Mouse (Mus musculus) ovary, adult 18-20 months (tissue): ENCODE measurements around the gene Serpine2.

Experiments
- DNase-seq: peaks from one replicate; pipeline ENCODE4 v3.0.0; 2022; ENCODE audit warnings: low spot score, mixed read lengths

Gene Serpine2

DNA sequence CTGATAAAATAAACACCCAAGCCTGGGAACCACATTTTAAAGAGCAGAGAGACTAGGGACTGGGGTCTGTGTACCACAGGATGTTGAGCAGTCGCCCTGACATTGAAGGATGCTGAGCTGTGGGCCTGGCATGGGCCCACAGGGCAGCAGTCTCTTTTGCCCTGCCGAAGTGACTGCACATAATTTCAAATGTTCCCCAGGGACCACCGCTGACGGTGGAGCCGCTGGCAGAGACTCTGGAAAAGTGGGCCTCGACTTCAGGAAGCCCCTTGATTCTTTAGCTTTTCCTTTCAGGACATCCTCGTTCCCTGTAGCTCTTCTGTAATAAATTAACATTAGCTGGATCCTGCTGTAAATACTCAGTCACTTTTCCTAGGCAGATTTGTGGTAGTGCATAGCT, 103.8 kb downstream of the Serpine2 start:
- DNase-seq = no peak

DNA sequence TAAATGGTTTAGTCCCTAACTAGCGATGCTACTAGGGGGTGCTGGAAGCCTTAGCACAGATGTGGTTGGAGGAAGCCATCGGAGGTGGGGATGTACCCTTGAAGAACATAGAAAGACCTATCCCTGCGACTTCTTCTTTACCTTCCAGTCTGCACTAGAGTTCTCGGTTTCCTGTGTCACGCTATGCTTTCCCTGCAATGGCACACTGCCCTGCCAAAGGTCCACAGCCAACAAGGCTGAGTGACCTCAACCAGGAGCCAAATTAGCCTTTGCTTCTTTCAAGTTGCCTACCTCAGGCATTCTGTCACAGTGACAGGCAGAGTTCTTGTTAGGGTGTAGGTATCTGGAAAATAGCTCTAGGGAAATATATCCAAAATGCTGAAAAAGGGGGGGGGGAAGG, 104.6 kb downstream of the Serpine2 start:
- DNase-seq = no peak

DNA sequence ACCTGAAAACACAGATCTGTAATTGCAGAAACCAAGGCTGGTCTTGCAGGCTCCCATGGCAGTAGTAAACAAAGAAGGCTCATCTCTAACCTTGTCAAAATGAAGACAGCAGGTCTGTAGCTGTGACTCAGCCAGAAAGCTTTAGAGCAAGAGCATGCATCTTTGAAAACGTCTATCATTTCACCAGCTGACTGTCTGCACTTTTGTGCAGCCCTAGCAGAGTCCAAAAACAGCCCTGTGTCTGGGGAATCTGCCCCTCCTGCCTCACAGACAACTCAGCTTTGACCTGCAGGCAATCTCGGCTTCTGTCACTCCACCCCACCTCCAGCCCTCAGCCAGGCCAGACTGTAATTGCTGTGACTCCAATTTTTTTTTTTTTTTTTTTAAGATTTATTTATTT, 105.6 kb downstream of the Serpine2 start:
- no peak for DNase-seq

DNA sequence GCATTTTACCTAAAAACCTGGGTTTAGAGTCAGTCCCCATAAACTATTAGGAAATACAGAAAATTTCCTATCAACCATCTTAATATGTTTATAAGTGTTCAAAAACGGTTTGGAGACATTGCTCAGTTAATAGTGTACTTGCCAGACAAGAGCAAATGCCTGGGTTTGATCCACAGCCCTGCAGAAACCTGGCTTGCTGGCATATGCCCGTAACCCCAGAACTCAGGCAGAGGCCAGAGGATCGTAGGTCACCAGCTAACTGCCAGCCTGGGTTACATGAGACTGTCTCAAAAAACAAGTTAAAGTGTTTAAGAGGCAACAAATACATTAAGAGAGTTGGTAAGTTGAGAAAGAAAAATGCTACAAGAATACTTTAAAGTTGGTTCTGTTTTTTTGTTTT, 106.0 kb downstream of the Serpine2 start:
- DNase-seq = no peak

DNA sequence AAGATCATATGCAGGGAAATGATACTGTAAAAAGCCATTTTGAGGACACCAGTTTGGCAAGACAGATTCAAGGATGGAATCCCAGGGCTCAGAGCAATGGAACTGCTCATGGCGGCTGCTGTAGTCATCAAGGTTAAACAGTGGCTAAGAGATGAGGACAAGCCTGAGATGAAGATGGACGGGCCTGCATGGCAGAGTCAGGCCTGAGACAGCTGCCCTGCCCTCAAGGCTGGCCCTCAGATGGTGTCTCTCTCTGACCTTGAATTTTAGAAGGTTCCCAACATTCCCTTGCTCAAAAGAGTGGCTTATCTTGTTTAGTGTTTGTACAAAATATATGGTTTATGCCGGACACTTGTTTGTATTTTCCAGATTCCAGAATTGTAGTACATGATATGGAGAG, 107.5 kb downstream of the Serpine2 start:
- no peak for DNase-seq

DNA sequence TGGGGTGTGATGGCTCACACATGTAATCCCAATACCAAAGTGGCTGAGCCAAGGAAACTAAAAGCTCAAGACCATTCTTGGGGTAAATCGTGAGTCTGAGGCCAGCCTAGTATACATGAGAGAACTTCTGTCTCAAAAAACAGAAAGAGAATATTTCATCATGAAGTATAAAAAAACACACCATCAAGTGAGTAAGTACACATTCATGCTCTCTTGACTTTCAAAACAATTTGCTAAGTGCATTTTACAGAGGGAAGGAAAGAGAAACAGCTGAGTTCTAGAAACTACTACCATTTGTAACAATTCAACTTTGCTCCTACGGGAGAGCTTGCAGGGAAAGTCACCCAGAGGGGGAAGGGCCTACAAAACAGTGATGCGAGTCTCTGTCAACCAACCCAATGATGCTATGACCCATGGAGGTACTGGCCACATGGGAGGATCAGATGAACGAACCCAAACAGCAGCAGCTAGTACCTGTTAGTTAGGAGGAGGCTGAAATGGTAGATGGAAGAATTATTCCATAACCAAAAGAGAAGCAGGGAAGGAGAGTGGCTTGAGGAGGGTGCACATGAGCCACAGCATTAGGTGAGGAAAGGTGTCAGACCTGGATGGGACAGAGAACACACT, 108.2 kb downstream of the Serpine2 start:
- no peak for DNase-seq

DNA sequence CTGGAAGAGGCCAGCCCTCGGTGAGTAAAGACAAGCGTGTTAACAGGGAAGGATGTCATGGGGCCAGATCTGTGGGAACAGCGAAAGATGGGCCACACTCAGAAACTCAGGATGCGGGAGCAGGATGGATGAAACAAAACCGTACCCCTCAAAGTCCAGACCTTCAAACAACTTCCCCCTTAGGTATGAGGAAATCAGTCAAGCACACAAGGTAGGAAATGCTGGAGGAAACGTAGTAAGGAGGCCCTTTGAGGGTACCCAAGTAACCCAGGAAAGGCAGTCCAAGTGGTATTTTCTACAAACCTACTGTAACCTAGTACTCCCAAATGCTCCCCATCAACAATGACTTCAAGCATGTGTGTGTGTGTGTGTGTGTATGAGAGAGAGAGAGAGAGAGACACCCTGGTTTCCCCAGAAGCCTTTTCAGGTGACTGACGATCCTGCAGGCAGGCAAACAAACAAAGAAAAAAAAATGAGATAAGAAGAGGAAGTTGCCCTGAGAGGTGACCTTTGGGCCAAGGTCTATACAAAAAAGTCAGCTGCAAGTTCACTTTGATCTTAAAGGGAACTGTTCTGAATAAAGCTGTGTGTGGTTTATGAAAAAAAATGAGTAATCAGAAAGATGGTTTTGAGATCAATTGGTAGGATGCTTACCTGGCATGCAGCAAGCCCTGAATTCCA, 108.8 kb downstream of the Serpine2 start:
- no peak for DNase-seq

DNA sequence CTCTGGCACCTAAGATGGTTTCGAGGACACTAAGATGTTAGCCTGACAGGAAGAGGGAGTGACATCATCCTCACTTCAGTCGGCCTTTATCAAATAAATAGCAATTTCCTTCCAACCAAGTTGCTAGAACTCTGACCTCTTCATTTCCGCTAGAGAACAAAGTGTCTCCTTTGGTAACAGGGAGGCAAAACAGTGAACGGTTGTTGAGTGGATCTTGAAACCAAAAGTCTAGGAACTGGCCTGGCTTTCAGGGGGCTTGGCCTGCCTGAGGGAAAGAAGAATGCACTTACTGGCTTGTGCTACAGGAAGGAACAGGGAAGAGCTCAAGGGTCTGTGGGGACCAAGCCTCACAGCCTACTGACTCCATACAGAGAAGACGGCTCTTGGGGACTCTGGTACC, 109.8 kb downstream of the Serpine2 start:
- no peak for DNase-seq

DNA sequence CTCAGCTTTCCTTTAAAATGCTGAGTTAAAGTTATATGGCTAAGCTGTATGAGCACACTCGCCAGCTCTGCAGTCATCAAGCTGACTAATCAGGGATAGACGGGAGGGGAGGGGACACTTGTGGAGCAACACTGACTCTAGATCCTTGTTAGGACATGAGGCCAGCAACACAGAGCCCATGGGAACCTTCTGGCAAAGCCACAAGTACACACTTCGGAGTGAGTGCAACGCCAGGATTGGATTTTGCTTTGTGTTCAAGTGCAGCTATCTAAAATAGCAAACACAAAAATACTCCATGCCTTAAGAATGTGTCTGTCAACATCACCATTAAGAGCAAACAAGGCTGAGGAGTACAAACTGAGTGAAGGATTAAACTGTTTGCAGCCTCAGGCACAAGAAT, 114.9 kb downstream of the Serpine2 start:
- no peak for DNase-seq
